Mouse (Mus musculus) gonadal fat pad, adult 2 months (tissue): Measurements from ENCODE around the gene Srp9. TPM values are rescaled to one million over a fixed set of nuclear protein-coding genes. Genes with fewer than 3 reads are reported as not detected.

Source experiments
- DNase-seq: peaks from one replicate; pipeline ENCODE4 v3.0.0-alpha.2; 2012; ENCODE audit warnings: low read depth
- polyA plus RNA-seq: library from polyadenylated mRNA; depleted of rRNA; stranded (reverse); fragments of >200 nt; gene quantifications from 2 replicates; pipeline ENCODE4 v1.2.3, GENCODE M21; 2012; rRNA removed

The Srp9 gene
- polyA plus RNA-seq, result 52.8 and 55.9 TPM in 2 replicates

- DNase-seq, result no peak
Observed at GRCm38 (mm10) chr1:182124506-182124905, at the start of gene Srp9. TSS of gene Srp9 (plus strand) at chr1:182124737.

GRCm38 (mm10) chr1:182081744-182082419 lies 42.7 kb upstream of the Srp9 start:
- DNase-seq, result no peak

- DNase-seq, result no peak
Observed at GRCm38 (mm10) chr1:182083459-182083858, 41.1 kb upstream of the Srp9 start.

GRCm38 (mm10) chr1:182086759-182087158 lies 37.8 kb upstream of the Srp9 start:
- DNase-seq, result peak; percentile 85

- no peak for DNase-seq
Observed at GRCm38 (mm10) chr1:182087351-182087750, 37.2 kb upstream of the Srp9 start.

- DNase-seq, result no peak
Observed at GRCm38 (mm10) chr1:182087753-182088633, 36.5 kb upstream of the Srp9 start.

- DNase-seq, result no peak
Observed at GRCm38 (mm10) chr1:182088844-182089418, 35.6 kb upstream of the Srp9 start.

- no peak for DNase-seq
Observed at GRCm38 (mm10) chr1:182089600-182090297, 34.8 kb upstream of the Srp9 start.

- no peak for DNase-seq
Observed at GRCm38 (mm10) chr1:182090298-182090677, 34.2 kb upstream of the Srp9 start.

- DNase-seq, result no peak
Observed at GRCm38 (mm10) chr1:182091261-182091660, 33.3 kb upstream of the Srp9 start.

- DNase-seq, result no peak
Observed at GRCm38 (mm10) chr1:182091746-182092412, 32.7 kb upstream of the Srp9 start.

- DNase-seq, result no peak
Observed at GRCm38 (mm10) chr1:182092413-182092800, 32.1 kb upstream of the Srp9 start.

- no peak for DNase-seq
Observed at GRCm38 (mm10) chr1:182093407-182093806, 31.1 kb upstream of the Srp9 start.

- DNase-seq, result no peak
Observed at GRCm38 (mm10) chr1:182094473-182095136, 29.9 kb upstream of the Srp9 start.

GRCm38 (mm10) chr1:182095240-182095741 lies 29.2 kb upstream of the Srp9 start:
- no peak for DNase-seq

GRCm38 (mm10) chr1:182096707-182097106 lies 27.8 kb upstream of the Srp9 start:
- DNase-seq, result no peak

- DNase-seq, result no peak
Observed at GRCm38 (mm10) chr1:182099062-182099461, 25.5 kb upstream of the Srp9 start.

GRCm38 (mm10) chr1:182100403-182100802 lies 24.1 kb upstream of the Srp9 start:
- no peak for DNase-seq

GRCm38 (mm10) chr1:182101468-182101867 lies 23.1 kb upstream of the Srp9 start:
- DNase-seq, result no peak

- no peak for DNase-seq
Observed at GRCm38 (mm10) chr1:182102706-182103105, 21.8 kb upstream of the Srp9 start.

- DNase-seq, result no peak
Observed at GRCm38 (mm10) chr1:182103436-182103835, 21.1 kb upstream of the Srp9 start.
